Mouse (Mus musculus): ENCODE measurements around the gene Fam184a.
A peak's percentile ranks its signal among the peaks of the same experiment; 100 is the strongest.

Gene Fam184a

GRCm38 (mm10) chr10:53750955-53751652 is at the start of gene Fam184a:
Gene Fam184a, minus strand, starts transcription at chr10:53751123.
- DNase-seq (ENCODE audit: low spot score), result peak; percentile 64

- no peak for DNase-seq (ENCODE audit: low spot score)
These were observed 45.3 kb upstream of the Fam184a start for GRCm38 (mm10) chr10:53796258-53796581.

GRCm38 (mm10) chr10:53795567-53796257 is 44.8 kb upstream of the Fam184a start:
- DNase-seq (ENCODE audit: low spot score), result no peak

GRCm38 (mm10) chr10:53791281-53791680 is 40.4 kb upstream of the Fam184a start:
- no peak for DNase-seq (ENCODE audit: low spot score)

GRCm38 (mm10) chr10:53776591-53776990 is 25.7 kb upstream of the Fam184a start:
- DNase-seq (ENCODE audit: low spot score), result no peak

- no peak for DNase-seq (ENCODE audit: low spot score)
These were observed 21.8 kb upstream of the Fam184a start for GRCm38 (mm10) chr10:53772708-53773107.

GRCm38 (mm10) chr10:53771480-53771879 is 20.6 kb upstream of the Fam184a start:
- no peak for DNase-seq (ENCODE audit: low spot score)

GRCm38 (mm10) chr10:53768745-53769144 is 17.8 kb upstream of the Fam184a start:
- no peak for DNase-seq (ENCODE audit: low spot score)

- DNase-seq (ENCODE audit: low spot score), result no peak
These were observed 14.5 kb upstream of the Fam184a start for GRCm38 (mm10) chr10:53765471-53765870.

- no peak for DNase-seq (ENCODE audit: low spot score)
These were observed 1.8 kb upstream of the Fam184a start for GRCm38 (mm10) chr10:53752723-53753122.

GRCm38 (mm10) chr10:53750275-53750954 is 508 bp downstream of the Fam184a start:
- no peak for DNase-seq (ENCODE audit: low spot score)

- no peak for DNase-seq (ENCODE audit: low spot score)
These were observed 4.9 kb downstream of the Fam184a start for GRCm38 (mm10) chr10:53746039-53746438.

GRCm38 (mm10) chr10:53742961-53743360 is 8.0 kb downstream of the Fam184a start:
- no peak for DNase-seq (ENCODE audit: low spot score)

- no peak for DNase-seq (ENCODE audit: low spot score)
These were observed 10.9 kb downstream of the Fam184a start for GRCm38 (mm10) chr10:53740014-53740413.

- no peak for DNase-seq (ENCODE audit: low spot score)
These were observed 12.1 kb downstream of the Fam184a start for GRCm38 (mm10) chr10:53738842-53739241.

- DNase-seq (ENCODE audit: low spot score), result no peak
These were observed 15.6 kb downstream of the Fam184a start for GRCm38 (mm10) chr10:53735201-53735865.

GRCm38 (mm10) chr10:53732324-53732723 is 18.6 kb downstream of the Fam184a start:
- DNase-seq (ENCODE audit: low spot score), result no peak

- no peak for DNase-seq (ENCODE audit: low spot score)
These were observed 22.0 kb downstream of the Fam184a start for GRCm38 (mm10) chr10:53728883-53729282.

- no peak for DNase-seq (ENCODE audit: low spot score)
These were observed 25.6 kb downstream of the Fam184a start for GRCm38 (mm10) chr10:53725301-53725700.

GRCm38 (mm10) chr10:53704516-53704915 is 46.4 kb downstream of the Fam184a start:
- DNase-seq (ENCODE audit: low spot score), result no peak

- DNase-seq (ENCODE audit: low spot score), result no peak
These were observed 52.4 kb downstream of the Fam184a start for GRCm38 (mm10) chr10:53698531-53698930.

GRCm38 (mm10) chr10:53694757-53695156 is 56.2 kb downstream of the Fam184a start:
- no peak for DNase-seq (ENCODE audit: low spot score)

- DNase-seq (ENCODE audit: low spot score), result no peak
These were observed 59.7 kb downstream of the Fam184a start for GRCm38 (mm10) chr10:53691263-53691662.

Data from ovary, adult 18-20 months (tissue).